Mouse (Mus musculus) embryonic facial prominence, embryonic 14.5 days (tissue): ENCODE data around the gene Kdm5a. TPM values are rescaled to one million over a fixed set of nuclear protein-coding genes. Genes with fewer than 3 reads are reported as not detected.

ENCODE experiments used
- ATAC-seq: fragments of 200-750 bp; cut with Nextera tagmentation; 2 replicates; pipeline ENCODE4 v1.8.0; 2017; ENCODE audit warnings: low read depth, moderate number of reproducible peaks, moderate TSS enrichment
- DNase-seq: peaks from one replicate; pipeline ENCODE4 v3.0.0-alpha.2; 2015; ENCODE audit warnings: low spot score
- H3K27ac ChIP-seq: fragments of 300-500 bp; sonication (generic); replicated peaks from 2 replicates; pipeline ENCODE4 v1.5.1; 2014; ENCODE audit warnings: low read depth, mild to moderate bottlenecking, low read length, moderate library complexity
- H3K27me3 ChIP-seq: fragments of 300-500 bp; sonication (generic); replicated peaks from 2 replicates; pipeline ENCODE4 v1.6.1; 2014; ENCODE audit warnings: low read length; ENCODE audit not compliant: control insufficient read depth, insufficient read depth
- H3K36me3 ChIP-seq: fragments of 300-500 bp; sonication (generic); 2 replicates; pipeline ENCODE4 v1.6.1; 2014; ENCODE audit warnings: low read length, mixed read lengths; ENCODE audit not compliant: control insufficient read depth, insufficient read depth
- H3K4me1 ChIP-seq: fragments of 300-500 bp; sonication (generic); 2 replicates; pipeline ENCODE4 v1.6.1; 2014; ENCODE audit warnings: antibody characterized with exemption, low read length; ENCODE audit not compliant: control insufficient read depth, insufficient read depth
- H3K4me2 ChIP-seq: fragments of 300-500 bp; sonication (generic); 2 replicates; pipeline ENCODE4 v1.6.1; 2014; ENCODE audit warnings: low read depth, mild to moderate bottlenecking, low read length, moderate library complexity, mixed read lengths
- H3K4me3 ChIP-seq: fragments of 300-500 bp; sonication (generic); 2 replicates; pipeline ENCODE4 v1.5.1; 2014; ENCODE audit warnings: low read depth, mild to moderate bottlenecking, low read length
- H3K9ac ChIP-seq: fragments of 300-500 bp; sonication (generic); 2 replicates; pipeline ENCODE4 v1.6.1; 2014; ENCODE audit warnings: low read depth, mild to moderate bottlenecking, low read length, moderate library complexity, mixed read lengths
- H3K9me3 ChIP-seq: fragments of 300-500 bp; sonication (generic); 2 replicates; pipeline ENCODE4 v1.6.1; 2016; ENCODE audit warnings: low read length; ENCODE audit not compliant: control insufficient read depth
- WGBS: fragments of 180-500 bp; shearing (Covaris S2); extraction: QIAGEN DNeasy Blood & Tissue Kit; methylation state at CpG from one replicate; pipeline ENCODE4 v1.1.7; 2014; 5-methylcytosine and 5-hydroxymethylcytosine counted together
- polyA plus RNA-seq: library from polyadenylated mRNA; unstranded; fragments of >200 nt; fragmentation: Nextera tagmentation; extraction: Ambion mirVana; gene quantifications from 2 replicates; pipeline ENCODE4 v1.2.1, GENCODE M21; 2014

The Kdm5a gene
- polyA plus RNA-seq, 1 experiment from 2014 or later = 41.9 TPM

GRCm38 (mm10) chr6:120493374-120494181 is 129.7 kb downstream of the Kdm5a start, which contains the start of gene Tmem121b:
Tmem121b (minus strand) TSS chr6:120493807.
- Histone ChIP-seq H3K27me3 (peaks cover 34% of the 10 kb centered on the region), H3K9me3 (no peaks in the 10 kb centered on the region), H3K9ac (peak within 1 kb of the TSS; percentile 66), H3K4me2 (peak within 1 kb of the TSS; percentile 98), H3K4me3 (peak within 1 kb of the TSS; percentile 69), H3K27ac (0 out of 2 replicates have a peak within 1 kb of the TSS, but pooled peaks have one; percentile 21), H3K4me1 (peaks cover 10% of the 10 kb centered on the region; the same call in 1 of the 2 replicates), H3K36me3 (no peaks in the 10 kb centered on the region)
- WGBS = 2% methylated on average over 21 of the region's 84 CpGs
- DNase-seq = peak; percentile 87
- ATAC-seq = peak; percentile 87

Other genes with a start within 250 kb of the Kdm5a start
- 0.46 and 0.71 TPM in 2 replicates for gene D330020A13Rik, start 69.8 kb upstream of the Kdm5a start, polyA plus RNA-seq
- gene B4galnt3, start 69.6 kb upstream of the Kdm5a start, polyA plus RNA-seq = 1.1 and 1.3 TPM in 2 replicates
- 17.6 and 22.7 TPM in 2 replicates for gene Ccdc77, start 250 bp downstream of the Kdm5a start, polyA plus RNA-seq
- 3.2 and 4.1 TPM in 2 replicates for gene Il17ra, start 99.1 kb downstream of the Kdm5a start, polyA plus RNA-seq
- gene Tmem121b, start 129.7 kb downstream of the Kdm5a start, polyA plus RNA-seq = 0.04 and 0.22 TPM in 2 replicates
- gene Hdhd5, start 167.2 kb downstream of the Kdm5a start, polyA plus RNA-seq = 7.4 and 11.0 TPM in 2 replicates